Mouse (Mus musculus) intestine, embryonic 15.5 days (tissue): ENCODE data around the gene Pdxp. TPM values are rescaled to one million over a fixed set of nuclear protein-coding genes. Genes with fewer than 3 reads are reported as not detected.

Source experiments
- ATAC-seq: fragments of 200-750 bp; cut with Nextera tagmentation; 2 replicates; pipeline ENCODE4 v1.8.0; 2017; ENCODE audit warnings: moderate TSS enrichment, moderate library complexity
- H3K27ac ChIP-seq: fragments of 300-500 bp; sonication (generic); 2 replicates; pipeline ENCODE4 v1.5.1; 2015; ENCODE audit warnings: mild to moderate bottlenecking, inconsistent platforms
- H3K27me3 ChIP-seq: fragments of 300-500 bp; sonication (generic); replicated peaks from 2 replicates; pipeline ENCODE4 v1.6.1; 2015; ENCODE audit warnings: inconsistent platforms
- H3K36me3 ChIP-seq: fragments of 300-500 bp; sonication (generic); 2 replicates; pipeline ENCODE4 v1.6.1; 2015; ENCODE audit warnings: inconsistent platforms
- H3K4me1 ChIP-seq: fragments of 300-500 bp; sonication (generic); replicated peaks from 2 replicates; pipeline ENCODE4 v1.6.1; 2015; ENCODE audit warnings: inconsistent platforms
- H3K4me2 ChIP-seq: fragments of 300-500 bp; sonication (generic); replicated peaks from 2 replicates; pipeline ENCODE4 v1.6.1; 2015; ENCODE audit warnings: mild to moderate bottlenecking, inconsistent platforms
- H3K4me3 ChIP-seq: fragments of 300-500 bp; sonication (generic); replicated peaks from 2 replicates; pipeline ENCODE4 v1.5.1; 2015; ENCODE audit warnings: inconsistent platforms
- H3K9ac ChIP-seq: fragments of 300-500 bp; sonication (generic); 2 replicates; pipeline ENCODE4 v1.6.1; 2015; ENCODE audit warnings: inconsistent platforms
- H3K9me3 ChIP-seq: fragments of 300-500 bp; sonication (generic); 2 replicates; pipeline ENCODE4 v1.6.1; 2016; ENCODE audit warnings: inconsistent platforms
- WGBS: fragments of 180-500 bp; shearing (Covaris S2); methylation state at CpG from one replicate; pipeline ENCODE4 v1.1.7; 2015; 5-methylcytosine and 5-hydroxymethylcytosine counted together
- polyA plus RNA-seq: library from polyadenylated mRNA; unstranded; fragments of >200 nt; fragmentation: Nextera tagmentation; extraction: Ambion mirVana; gene quantifications from 2 replicates; pipeline ENCODE4 v1.2.1, GENCODE M21; 2015

The Pdxp gene
- polyA plus RNA-seq, 1 experiment from 2014 or later, result 11.0 TPM

DNA sequence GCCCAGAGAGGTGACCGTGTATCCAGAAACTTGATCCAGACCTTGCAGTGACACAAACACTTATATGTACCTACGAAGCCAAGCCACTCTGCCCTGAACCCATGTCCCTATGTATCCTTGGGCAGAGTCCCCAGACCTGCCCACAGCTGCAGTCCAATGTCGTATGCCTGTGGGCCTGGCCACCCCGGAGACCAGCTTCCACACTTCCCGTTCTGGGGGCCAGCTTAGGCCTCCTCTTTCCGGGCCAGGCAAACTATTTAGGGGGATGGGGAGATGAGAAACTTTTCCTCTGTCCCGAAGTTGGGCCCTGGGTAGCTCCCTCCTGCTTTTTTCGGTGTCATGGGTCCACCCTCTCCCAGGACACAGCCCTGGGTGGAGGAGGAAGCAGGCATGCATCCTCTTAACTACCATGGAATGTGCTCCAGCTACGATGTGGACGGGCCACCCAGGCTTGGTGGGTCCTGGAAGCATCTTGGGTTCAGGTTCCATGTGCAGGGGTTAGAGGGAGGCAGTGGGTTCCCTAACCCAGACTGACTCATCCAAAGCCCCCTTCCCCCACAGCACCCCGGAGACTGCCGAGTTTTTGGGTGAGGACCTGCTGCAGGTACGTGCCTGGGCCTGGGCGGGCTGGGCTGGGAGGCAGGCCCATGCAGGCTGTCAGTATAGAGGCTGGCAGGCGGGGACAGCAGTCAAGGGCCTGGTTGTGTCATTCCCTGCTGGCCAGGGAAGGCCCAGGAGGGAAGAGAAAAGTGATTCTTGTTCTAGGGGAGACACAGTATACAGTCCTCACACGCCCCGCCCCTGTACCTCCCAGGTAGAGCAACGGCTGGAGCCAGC is 12.9 kb upstream of the Pdxp start:
- H3K9me3 ChIP-seq, result no peaks in the 10 kb centered on the region
- WGBS, result 11% methylated on average over 18 of the region's 18 CpGs
- 0 out of 2 replicates have a peak, but pooled peaks have one; percentile 24 for ATAC-seq
- peak overlapping the region; percentile 82 for H3K9ac ChIP-seq
- no peaks in the 10 kb centered on the region for H3K27me3 ChIP-seq
- peaks cover 50% of the 10 kb centered on the region for H3K4me1 ChIP-seq
- peak overlapping the region; percentile 66 for H3K4me3 ChIP-seq
- H3K27ac ChIP-seq, result peak overlapping the region; percentile 78
- H3K36me3 ChIP-seq, result peaks cover 17% of the 10 kb centered on the region
- peak overlapping the region; percentile 91 for H3K4me2 ChIP-seq

DNA sequence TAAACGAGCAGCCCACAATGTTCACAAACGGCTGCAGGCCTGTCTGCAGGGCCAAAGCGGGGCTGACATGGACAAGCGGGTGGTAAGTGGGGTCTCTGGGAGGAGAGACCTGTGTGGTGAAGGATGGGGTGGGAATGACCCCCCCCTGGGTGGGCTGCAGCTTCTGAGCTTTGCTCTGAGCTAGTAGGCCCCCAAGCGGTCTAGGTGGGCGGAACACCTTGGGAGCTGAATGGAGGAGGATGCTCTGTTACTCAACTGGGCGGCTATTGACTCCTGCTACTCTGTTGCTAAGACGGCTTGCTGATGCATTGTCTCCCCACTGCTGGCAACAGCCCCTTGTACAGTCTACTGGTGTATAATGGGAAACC is 12.3 kb upstream of the Pdxp start:
- no peaks in the 10 kb centered on the region for H3K9me3 ChIP-seq
- H3K4me2 ChIP-seq, result peak overlapping the region; percentile 91
- H3K9ac ChIP-seq, result peak overlapping the region; percentile 82
- 49% methylated on average over 8 of the region's 8 CpGs for WGBS
- H3K27ac ChIP-seq, result 0 out of 2 replicates have a peak overlapping the region, but pooled peaks have one; percentile 78
- no peak for ATAC-seq
- H3K27me3 ChIP-seq, result no peaks in the 10 kb centered on the region
- peak overlapping the region; percentile 66 for H3K4me3 ChIP-seq
- peaks cover 44% of the 10 kb centered on the region for H3K4me1 ChIP-seq
- H3K36me3 ChIP-seq, result peaks cover 17% of the 10 kb centered on the region

DNA sequence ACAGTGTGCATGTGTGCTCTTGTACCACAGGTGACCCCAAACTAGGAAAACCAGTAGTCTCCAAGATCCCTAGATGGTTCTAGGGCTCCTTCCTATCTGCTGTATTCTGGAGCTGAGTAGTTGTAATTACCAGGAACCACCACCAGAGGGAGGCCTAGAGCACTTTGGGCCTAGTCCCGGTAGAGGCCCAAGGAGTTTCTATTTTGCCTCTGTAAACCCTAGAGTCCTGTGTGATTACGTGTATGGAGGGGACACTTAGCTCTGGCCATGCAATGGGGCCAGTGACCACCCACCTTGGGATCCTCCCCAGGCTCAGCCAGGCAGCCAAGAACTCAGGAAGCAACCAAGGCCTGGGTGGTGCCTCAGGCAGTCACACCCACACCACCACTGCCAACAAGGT is 10.5 kb upstream of the Pdxp start:
- peaks cover 17% of the 10 kb centered on the region for H3K36me3 ChIP-seq
- ATAC-seq, result peak; percentile 29
- no peak overlapping the region for H3K27ac ChIP-seq
- H3K4me1 ChIP-seq, result peaks cover 30% of the 10 kb centered on the region
- H3K9me3 ChIP-seq, result no peaks in the 10 kb centered on the region
- H3K9ac ChIP-seq, result peak overlapping the region; percentile 46
- no peaks in the 10 kb centered on the region for H3K27me3 ChIP-seq
- peak overlapping the region; percentile 38; the same call in 1 of the 2 replicates for H3K4me2 ChIP-seq
- WGBS, result 3% methylated on average over 2 of the region's 2 CpGs
- no peak overlapping the region for H3K4me3 ChIP-seq

DNA sequence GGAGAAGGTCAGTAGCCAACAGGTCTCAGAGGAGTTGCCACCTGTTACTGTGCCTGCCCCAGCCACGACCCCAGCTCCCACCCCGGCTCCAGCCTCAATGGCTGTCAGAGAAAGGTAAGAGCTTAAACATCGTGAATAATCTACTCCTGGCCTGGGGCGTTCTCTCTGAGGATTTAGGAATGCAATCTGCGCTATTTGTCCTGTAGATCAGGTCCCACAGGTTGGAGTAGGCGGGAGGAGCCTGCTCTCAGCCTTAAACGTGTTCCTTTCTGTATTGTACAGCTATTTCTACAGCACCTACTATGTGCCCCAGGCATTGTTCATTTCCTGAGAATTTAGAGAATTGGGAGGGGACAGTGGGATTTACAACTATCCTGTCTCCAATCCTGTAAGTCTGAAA is 5.3 kb upstream of the Pdxp start:
- H3K36me3 ChIP-seq, result peaks cover 20% of the 10 kb centered on the region
- WGBS, result 78% methylated on average over 7 of the region's 7 CpGs
- peaks cover 2% of the 10 kb centered on the region for H3K4me1 ChIP-seq
- no peaks in the 10 kb centered on the region for H3K9me3 ChIP-seq
- no peaks in the 10 kb centered on the region for H3K27me3 ChIP-seq
- H3K4me3 ChIP-seq, result no peak overlapping the region
- no peak overlapping the region for H3K4me2 ChIP-seq
- H3K27ac ChIP-seq, result no peak overlapping the region
- no peak for ATAC-seq
- no peak overlapping the region for H3K9ac ChIP-seq

DNA sequence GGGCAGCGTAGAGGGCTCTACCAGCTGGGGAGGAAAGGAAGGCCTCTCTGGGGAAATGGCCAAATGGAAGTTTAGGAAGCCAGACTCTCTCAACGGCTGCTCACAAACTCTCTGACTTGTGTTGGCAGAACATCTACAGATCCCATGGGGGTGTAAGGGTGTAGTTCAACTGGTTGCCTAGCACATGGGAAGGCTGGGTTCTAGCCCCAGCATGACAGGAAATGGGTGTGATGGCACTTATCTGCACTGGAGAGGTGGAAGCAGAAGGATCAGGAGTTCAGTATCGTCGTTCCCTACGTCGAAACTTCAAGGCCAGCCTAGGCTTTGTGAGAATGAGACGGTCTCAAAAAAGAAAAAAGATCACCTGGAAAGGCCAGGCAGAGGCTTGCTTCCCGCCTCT is 4.7 kb upstream of the Pdxp start:
- H3K4me1 ChIP-seq, result no peaks in the 10 kb centered on the region; the same call in 1 of the 2 replicates
- WGBS, result 86% methylated on average over 8 of the region's 8 CpGs
- no peak overlapping the region for H3K27ac ChIP-seq

DNA sequence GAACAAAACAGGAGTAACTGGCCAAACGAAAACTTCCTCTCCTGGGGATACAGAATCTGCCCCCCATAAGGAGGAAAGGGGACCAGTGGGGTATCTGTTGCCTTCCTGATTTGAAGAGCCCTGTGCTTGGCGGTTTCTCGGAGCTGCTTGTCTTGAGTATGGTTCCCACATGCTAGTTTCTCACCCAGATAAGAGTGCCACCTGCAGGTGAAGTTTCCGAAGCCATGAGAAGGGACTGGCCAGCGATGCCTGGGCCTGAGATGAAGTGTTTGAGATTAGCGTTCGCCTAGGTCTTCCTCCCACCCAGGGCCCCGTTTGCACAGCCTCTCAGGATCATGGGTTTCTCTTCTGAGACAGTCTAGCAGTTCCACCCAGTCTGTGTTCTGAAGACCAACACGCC is 1.7 kb upstream of the Pdxp start:
- 38% methylated on average over 9 of the region's 9 CpGs for WGBS
- ATAC-seq, result no peak
- peaks cover 7% of the 10 kb centered on the region for H3K36me3 ChIP-seq

More for the DNA sequence above, 4.7 kb upstream of the Pdxp start:
- ATAC-seq, result no peak
- H3K9ac ChIP-seq, result no peak overlapping the region
- H3K4me3 ChIP-seq, result no peak overlapping the region
- H3K27me3 ChIP-seq, result no peaks in the 10 kb centered on the region
- no peaks in the 10 kb centered on the region for H3K9me3 ChIP-seq
- no peak overlapping the region for H3K4me2 ChIP-seq
- H3K36me3 ChIP-seq, result peaks cover 16% of the 10 kb centered on the region

DNA sequence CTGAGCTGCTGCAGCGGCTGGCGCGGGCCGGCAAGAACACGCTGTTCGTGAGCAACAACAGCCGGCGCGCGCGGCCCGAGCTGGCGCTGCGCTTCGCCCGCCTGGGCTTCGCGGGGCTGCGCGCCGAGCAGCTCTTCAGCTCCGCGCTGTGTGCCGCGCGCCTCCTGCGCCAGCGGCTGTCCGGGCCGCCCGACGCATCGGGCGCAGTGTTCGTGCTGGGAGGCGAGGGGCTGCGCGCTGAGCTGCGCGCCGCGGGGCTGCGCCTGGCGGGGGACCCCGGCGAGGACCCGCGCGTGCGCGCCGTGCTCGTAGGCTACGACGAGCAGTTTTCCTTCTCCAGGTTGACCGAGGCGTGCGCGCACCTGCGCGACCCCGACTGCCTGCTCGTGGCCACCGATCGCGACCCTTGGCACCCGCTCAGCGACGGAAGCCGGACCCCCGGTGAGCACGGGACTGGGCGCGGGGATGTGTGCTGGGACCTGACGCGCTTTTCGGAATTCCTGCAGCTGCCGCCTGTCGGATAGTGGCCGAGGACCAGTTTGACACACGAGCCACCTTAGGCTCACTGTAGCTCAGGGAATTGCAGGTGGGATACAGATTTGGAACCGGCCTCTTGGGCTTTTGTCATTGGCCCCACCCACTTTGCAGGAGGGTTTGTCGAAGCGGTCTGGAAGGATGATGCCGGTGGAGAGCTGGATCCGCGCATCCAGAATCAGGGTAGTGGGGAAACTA is 538 bp downstream of the Pdxp start:
- H3K4me1 ChIP-seq, result peaks cover 26% of the 10 kb centered on the region
- H3K4me2 ChIP-seq, result peak overlapping the region; percentile 100
- WGBS, result under 1% methylated on average over 87 of the region's 87 CpGs
- peak overlapping the region; percentile 85 for H3K27ac ChIP-seq
- peak overlapping the region; percentile 69 for H3K9ac ChIP-seq
- H3K36me3 ChIP-seq, result peaks cover 11% of the 10 kb centered on the region
- peak overlapping the region; percentile 73 for H3K4me3 ChIP-seq
- H3K9me3 ChIP-seq, result no peaks in the 10 kb centered on the region
- peak; percentile 69 for ATAC-seq
- no peaks in the 10 kb centered on the region for H3K27me3 ChIP-seq

More for the DNA sequence above, 1.7 kb upstream of the Pdxp start:
- H3K27me3 ChIP-seq, result no peaks in the 10 kb centered on the region
- no peak overlapping the region for H3K4me3 ChIP-seq
- no peak overlapping the region for H3K27ac ChIP-seq
- H3K9ac ChIP-seq, result no peak overlapping the region
- H3K9me3 ChIP-seq, result no peaks in the 10 kb centered on the region
- no peak overlapping the region for H3K4me2 ChIP-seq
- peaks cover 26% of the 10 kb centered on the region for H3K4me1 ChIP-seq

DNA sequence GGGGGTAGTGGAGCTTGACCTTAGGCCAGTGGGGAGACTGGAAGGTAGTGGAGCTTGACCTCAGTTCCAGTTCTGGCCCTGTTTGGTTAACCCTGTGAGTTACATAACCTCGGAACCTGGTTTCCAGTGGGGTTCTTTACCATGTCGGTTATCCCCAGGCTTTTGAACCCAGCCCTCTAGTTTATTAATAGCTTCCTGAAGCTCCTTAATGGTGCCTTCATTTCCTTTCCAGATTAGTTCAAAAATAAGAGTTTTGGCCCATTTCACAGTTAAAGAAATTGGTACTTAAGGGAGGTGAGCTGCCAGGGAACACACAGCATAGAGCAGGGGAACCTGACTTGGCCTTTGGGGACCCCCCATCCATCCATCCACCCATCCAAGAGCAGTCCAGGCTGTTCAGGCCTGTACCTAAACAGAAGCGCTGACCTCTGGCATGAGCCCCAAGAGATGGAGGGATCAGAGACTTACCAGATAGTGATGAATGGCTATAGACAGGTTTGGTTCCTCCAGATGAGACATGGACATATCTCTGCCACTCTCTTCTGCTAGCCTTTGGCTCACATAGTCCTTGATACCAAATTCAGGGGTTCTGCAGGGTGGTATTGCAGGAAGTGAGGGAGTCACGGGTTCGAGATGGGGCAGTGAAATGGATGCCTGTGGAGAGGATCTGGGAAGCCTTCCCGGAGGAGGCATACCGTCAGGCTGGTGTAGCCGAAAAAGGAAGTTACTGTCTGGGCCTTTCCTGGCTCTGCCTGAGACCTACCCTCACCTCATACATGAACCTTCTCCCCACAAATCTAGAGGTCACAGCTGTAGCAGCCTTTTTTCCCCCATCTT is 1.3 kb downstream of the Pdxp start:
- H3K9ac ChIP-seq, result peak overlapping the region; percentile 69
- 50% methylated on average over 8 of the region's 8 CpGs for WGBS
- no peak for ATAC-seq
- H3K27me3 ChIP-seq, result no peaks in the 10 kb centered on the region
- H3K27ac ChIP-seq, result no peak overlapping the region
- peak overlapping the region; percentile 100 for H3K4me2 ChIP-seq
- no peaks in the 10 kb centered on the region for H3K9me3 ChIP-seq
- peak overlapping the region; percentile 73 for H3K4me3 ChIP-seq
- peaks cover 13% of the 10 kb centered on the region for H3K36me3 ChIP-seq
- peaks cover 26% of the 10 kb centered on the region for H3K4me1 ChIP-seq

DNA sequence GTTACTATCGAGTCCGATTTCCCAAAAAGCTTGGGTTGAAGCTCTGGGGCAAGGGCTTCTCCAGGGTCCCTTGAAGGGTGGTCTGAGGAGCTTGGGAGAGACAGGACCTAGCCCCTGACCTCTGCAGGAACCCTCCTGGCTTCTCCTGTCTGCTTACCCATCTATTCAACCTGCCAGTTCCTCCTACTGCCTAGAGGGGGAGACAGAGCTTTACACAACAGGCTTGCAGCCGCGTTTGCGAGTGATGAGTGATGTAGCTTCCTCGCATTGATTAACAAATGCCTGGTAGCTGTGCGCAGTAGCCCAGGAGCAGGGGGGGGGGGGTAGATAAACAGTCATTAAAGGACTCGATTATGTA is 1.9 kb downstream of the Pdxp start:
- H3K4me3 ChIP-seq, result 0 out of 2 replicates have a peak overlapping the region, but pooled peaks have one; percentile 73
- no peak overlapping the region for H3K27ac ChIP-seq
- H3K4me2 ChIP-seq, result peak overlapping the region; percentile 100
- H3K36me3 ChIP-seq, result peaks cover 13% of the 10 kb centered on the region
- peaks cover 26% of the 10 kb centered on the region for H3K4me1 ChIP-seq
- H3K9ac ChIP-seq, result peak overlapping the region; percentile 11; the same call in 1 of the 2 replicates
- H3K9me3 ChIP-seq, result no peaks in the 10 kb centered on the region
- peak; percentile 31; the same call in 1 of the 2 replicates for ATAC-seq
- 5% methylated on average over 8 of the region's 8 CpGs for WGBS
- H3K27me3 ChIP-seq, result no peaks in the 10 kb centered on the region

DNA sequence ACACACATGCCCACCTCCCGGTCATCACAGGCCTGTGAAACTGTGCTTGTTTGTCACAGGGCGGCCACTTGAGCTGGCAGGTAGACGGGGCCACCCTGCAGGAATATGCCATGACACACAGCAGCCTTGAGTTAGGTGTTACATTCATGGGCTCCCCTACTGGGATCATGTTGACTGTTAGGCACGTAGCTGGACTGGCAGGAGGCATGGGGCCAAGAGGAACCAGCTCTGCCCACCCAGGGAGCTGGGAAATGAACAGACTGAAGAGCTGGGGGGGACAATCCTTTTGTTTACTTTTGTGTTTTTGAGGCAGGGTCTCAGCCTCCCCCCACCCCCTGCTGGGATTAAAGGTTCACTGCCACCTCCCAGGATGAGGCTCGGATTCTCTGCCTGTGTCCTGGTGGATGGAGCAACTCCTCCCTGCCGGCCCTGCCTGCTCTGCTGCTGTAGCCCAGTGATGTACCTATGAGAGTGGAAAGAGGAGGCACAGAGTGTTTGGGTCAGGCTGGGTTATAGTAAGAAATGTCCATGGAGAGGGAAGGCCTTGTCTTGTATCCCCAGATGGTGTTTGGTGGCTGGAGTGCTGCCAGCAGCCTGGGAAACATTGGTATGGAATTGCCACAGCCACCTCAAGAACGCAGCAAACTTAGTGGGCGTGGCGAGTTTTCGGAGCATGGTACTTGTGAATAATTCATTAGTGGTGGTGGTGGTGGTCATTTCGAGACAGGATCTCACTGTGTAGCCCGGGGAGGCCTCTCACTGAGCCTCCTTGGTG is 2.5 kb downstream of the Pdxp start:
- H3K4me1 ChIP-seq, result peaks cover 26% of the 10 kb centered on the region
- no peak for ATAC-seq
- H3K36me3 ChIP-seq, result peaks cover 13% of the 10 kb centered on the region; the same call in 1 of the 2 replicates
- H3K27me3 ChIP-seq, result no peaks in the 10 kb centered on the region
- peak overlapping the region; percentile 11; the same call in 1 of the 2 replicates for H3K9ac ChIP-seq
- 0 out of 2 replicates have a peak overlapping the region, but pooled peaks have one; percentile 73 for H3K4me3 ChIP-seq
- H3K9me3 ChIP-seq, result no peaks in the 10 kb centered on the region
- WGBS, result 68% methylated on average over 12 of the region's 12 CpGs
- H3K4me2 ChIP-seq, result peak overlapping the region; percentile 100
- no peak overlapping the region for H3K27ac ChIP-seq

DNA sequence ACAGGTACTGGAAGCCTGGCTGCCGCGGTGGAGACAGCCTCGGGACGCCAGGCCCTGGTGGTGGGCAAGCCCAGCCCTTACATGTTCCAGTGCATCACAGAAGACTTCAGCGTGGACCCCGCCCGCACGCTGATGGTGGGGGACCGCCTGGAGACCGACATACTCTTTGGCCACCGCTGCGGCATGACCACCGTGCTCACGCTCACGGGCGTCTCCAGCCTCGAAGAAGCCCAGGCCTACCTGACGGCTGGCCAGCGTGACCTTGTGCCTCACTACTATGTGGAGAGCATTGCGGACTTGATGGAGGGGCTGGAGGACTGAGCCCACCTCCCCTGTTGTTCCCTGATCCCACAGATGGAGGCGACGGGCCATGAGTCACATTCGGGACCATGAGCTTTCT is 4.4 kb downstream of the Pdxp start:
- Histone ChIP-seq H3K9me3 (no peaks in the 10 kb centered on the region), H3K27me3 (no peaks in the 10 kb centered on the region), H3K4me2 (no peak overlapping the region), H3K4me3 (no peak overlapping the region), H3K36me3 (0 out of 2 replicates have a peak, but pooled peaks cover 10% of the 10 kb centered on the region), H3K9ac (no peak overlapping the region), H3K27ac (no peak overlapping the region), H3K4me1 (peaks cover 26% of the 10 kb centered on the region)
- no peak for ATAC-seq
- 91% methylated on average over 23 of the region's 23 CpGs for WGBS
